Mouse (Mus musculus) heart, adult 2 months (tissue): ENCODE data around the gene Rmi2.

ENCODE experiments used
- CTCF ChIP-seq: fragments of 200-600 bp; IDR thresholded peaks from 2 replicates; pipeline ENCODE4 v1.8.1; 2022; ENCODE audit warnings: antibody characterized with exemption, mild to moderate bottlenecking, moderate library complexity
- EP300 ChIP-seq: fragments of 200-500 bp; IDR thresholded peaks from 2 replicates; pipeline ENCODE4 v1.6.1; 2011; ENCODE audit warnings: low read depth, low read length, control low read depth; ENCODE audit not compliant: insufficient read depth
- POLR2A ChIP-seq: fragments of 200-500 bp; IDR thresholded peaks from 2 replicates; pipeline ENCODE4 v1.6.1; 2011; ENCODE audit warnings: mild to moderate bottlenecking, low read depth, low read length, control low read depth; ENCODE audit not compliant: insufficient read depth

DNA sequence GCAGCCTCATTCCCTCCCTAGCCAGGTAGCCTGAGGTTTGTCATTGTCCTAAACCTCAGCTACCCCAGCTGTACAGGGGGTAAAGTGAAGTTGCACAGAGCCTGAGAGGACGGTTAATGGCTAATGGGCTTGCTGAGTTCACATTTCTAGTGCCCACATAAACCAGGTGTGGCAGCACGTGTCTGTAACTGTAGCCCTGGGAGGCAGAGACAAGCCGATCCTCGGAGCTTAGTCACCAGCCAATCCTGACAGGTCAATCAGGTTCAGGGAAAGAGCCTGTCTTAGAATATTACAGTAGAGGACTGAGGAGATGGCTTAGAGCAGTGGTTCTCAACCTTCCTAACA is 6.4 kb upstream of the Rmi2 start:
- TF ChIP-seq EP300 (no peak), CTCF (no peak), POLR2A (no peak)
